Mouse (Mus musculus) MN1 (cell line): ENCODE data around the gene Dnase1l2.

ENCODE experiments used
- DNase-seq: peaks from one replicate; pipeline ENCODE4 v3.0.0-alpha.2; 2016; ENCODE audit warnings: low spot score

Gene Dnase1l2

GRCm38 (mm10) chr17:24442632-24443155 is at the start of gene Dnase1l2:
Dnase1l2 (minus strand) TSS chr17:24443105.
- no peak for DNase-seq

GRCm38 (mm10) chr17:24490399-24490798 is 47.5 kb upstream of the Dnase1l2 start:
- peak; percentile 54 for DNase-seq

GRCm38 (mm10) chr17:24489265-24490030 is 46.5 kb upstream of the Dnase1l2 start:
- peak; percentile 56 for DNase-seq

GRCm38 (mm10) chr17:24488662-24489264 is 45.9 kb upstream of the Dnase1l2 start:
- DNase-seq, result peak; percentile 68

GRCm38 (mm10) chr17:24488186-24488661 is 45.3 kb upstream of the Dnase1l2 start, which contains the start of gene Caskin1:
Caskin1 (plus strand) TSS chr17:24488601.
- DNase-seq, result peak; percentile 68

- peak; percentile 43 for DNase-seq
These were observed 42.4 kb upstream of the Dnase1l2 start for GRCm38 (mm10) chr17:24485090-24485860.

- no peak for DNase-seq
These were observed 40.6 kb upstream of the Dnase1l2 start for GRCm38 (mm10) chr17:24483495-24483894.

- DNase-seq, result no peak
These were observed 38.3 kb upstream of the Dnase1l2 start for GRCm38 (mm10) chr17:24481027-24481815.

- DNase-seq, result peak; percentile 50
These were observed 37.4 kb upstream of the Dnase1l2 start for GRCm38 (mm10) chr17:24480201-24480826.

- no peak for DNase-seq
These were observed 36.5 kb upstream of the Dnase1l2 start for GRCm38 (mm10) chr17:24479431-24479830.

- DNase-seq, result peak; percentile 97
These were observed 35.9 kb upstream of the Dnase1l2 start, which contains the start of gene Mlst8 for GRCm38 (mm10) chr17:24478663-24479380. Mlst8 (minus strand) TSS chr17:24479078.

GRCm38 (mm10) chr17:24477985-24478600 is 35.2 kb upstream of the Dnase1l2 start:
- DNase-seq, result no peak

GRCm38 (mm10) chr17:24477053-24477984 is 34.4 kb upstream of the Dnase1l2 start:
- no peak for DNase-seq

- no peak for DNase-seq
These were observed 33.3 kb upstream of the Dnase1l2 start for GRCm38 (mm10) chr17:24476022-24476776.

GRCm38 (mm10) chr17:24475586-24475985 is 32.7 kb upstream of the Dnase1l2 start:
- no peak for DNase-seq

GRCm38 (mm10) chr17:24474557-24474956 is 31.7 kb upstream of the Dnase1l2 start:
- DNase-seq, result no peak

GRCm38 (mm10) chr17:24473612-24474275 is 30.8 kb upstream of the Dnase1l2 start, which contains the start of gene Bricd5:
Bricd5 (plus strand) TSS chr17:24473884.
- DNase-seq, result no peak
